Mouse (Mus musculus) kidney, postnatal 36 days (tissue): ENCODE results near the gene Ube2g2.
A peak's percentile ranks its signal among the peaks of the same experiment; 100 is the strongest.

Source experiments
- DNase-seq, 2 experiments: peaks; one replicate each; pipeline ENCODE4 v3.0.0; 2021 to 2022; ENCODE audit warnings: mixed read lengths in 2 of 2

The Ube2g2 gene

DNA sequence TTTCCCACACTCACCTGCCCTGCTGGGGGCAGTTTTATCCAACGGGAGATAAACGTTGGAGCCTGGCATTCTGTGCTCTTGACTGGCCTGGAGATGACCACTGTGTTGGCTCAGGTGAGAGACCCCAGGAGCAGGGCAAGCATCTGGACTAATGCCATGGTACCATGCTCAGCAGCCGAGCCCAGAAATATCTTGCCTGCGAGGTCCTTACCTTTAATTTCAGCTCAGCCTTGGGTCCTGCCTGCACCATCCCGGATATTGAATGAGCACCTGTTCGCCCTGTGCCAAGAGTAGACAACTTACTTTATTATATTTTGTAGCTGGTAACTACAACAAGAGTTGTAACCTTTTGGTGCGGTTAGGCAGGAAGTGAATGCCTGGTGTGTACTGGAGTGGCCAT is 15.2 kb upstream of the Ube2g2 start:
- no peak for DNase-seq

- DNase-seq: peak; percentile 61 to 68
These were observed 14.6 kb upstream of the Ube2g2 start for GRCm38 (mm10) chr10:77607441-77607840.

GRCm38 (mm10) chr10:77608589-77608988 is 13.5 kb upstream of the Ube2g2 start:
- DNase-seq: no peak

GRCm38 (mm10) chr10:77610221-77610961 is 11.7 kb upstream of the Ube2g2 start:
- DNase-seq: no peak

DNA sequence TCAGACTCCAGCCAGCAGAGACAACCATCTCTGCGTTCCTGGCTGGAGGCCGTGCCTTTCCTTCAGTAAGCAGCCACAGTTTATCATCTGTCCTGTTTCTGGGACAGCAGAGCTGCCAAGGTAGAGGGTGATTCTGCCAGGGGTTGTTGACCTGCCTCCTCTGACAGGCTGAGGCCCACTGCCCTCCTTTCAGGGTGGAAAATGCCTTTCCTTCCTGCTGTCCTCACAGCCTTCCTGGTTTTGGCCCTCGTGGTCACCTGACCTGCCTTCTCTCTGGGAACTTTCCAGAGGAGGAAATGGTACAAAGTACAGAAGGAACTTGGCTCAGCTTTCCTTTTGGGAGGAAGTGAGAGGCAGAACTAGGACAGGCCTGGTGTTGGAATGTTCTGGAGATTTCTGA is 8.7 kb upstream of the Ube2g2 start:
- peak; percentile 83 to 93 for DNase-seq

DNA sequence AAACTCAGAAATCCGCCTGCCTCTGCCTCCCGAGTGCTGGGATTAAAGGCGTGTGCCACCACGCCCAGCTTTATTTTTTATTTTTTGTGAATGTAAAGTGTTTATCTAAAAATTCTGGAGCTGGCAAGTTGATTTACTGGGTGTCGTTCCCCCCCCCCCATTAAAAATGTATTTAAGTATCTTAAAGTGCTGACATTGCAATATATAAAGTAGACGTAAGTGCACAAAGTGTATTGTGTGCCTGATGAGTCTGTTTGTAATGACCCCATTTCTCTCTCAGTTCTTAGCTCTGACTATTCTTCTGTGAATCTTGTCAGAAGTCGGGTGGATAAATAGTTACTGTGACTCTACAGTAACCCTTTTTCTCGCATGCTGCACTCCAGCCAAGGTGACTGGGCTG is 6.4 kb upstream of the Ube2g2 start:
- no peak for DNase-seq

- DNase-seq: no peak
These were observed 5.9 kb upstream of the Ube2g2 start for GRCm38 (mm10) chr10:77616166-77616565.

GRCm38 (mm10) chr10:77616926-77617325 is 5.1 kb upstream of the Ube2g2 start:
- peak; percentile 34 to 62 for DNase-seq

DNA sequence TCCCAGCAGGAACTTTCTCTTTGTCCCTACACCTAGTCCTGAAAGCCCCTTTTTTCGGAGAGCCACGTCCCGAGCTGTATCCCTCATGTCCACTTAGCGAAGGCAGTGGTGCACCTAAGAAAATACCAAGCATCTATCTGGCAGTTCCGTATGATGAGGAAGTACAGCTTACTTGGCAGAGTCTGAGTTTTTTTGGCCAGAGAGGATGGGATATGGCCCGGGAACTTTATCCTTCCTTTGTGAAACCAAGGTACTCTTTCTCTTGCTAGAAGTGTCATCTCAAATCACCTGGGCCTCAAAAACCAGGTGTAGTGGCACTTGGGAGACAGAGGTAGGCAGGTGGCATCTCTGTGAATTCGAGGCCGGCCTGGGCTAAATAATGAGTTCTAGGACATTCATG is 529 bp upstream of the Ube2g2 start:
- no peak for DNase-seq

DNA sequence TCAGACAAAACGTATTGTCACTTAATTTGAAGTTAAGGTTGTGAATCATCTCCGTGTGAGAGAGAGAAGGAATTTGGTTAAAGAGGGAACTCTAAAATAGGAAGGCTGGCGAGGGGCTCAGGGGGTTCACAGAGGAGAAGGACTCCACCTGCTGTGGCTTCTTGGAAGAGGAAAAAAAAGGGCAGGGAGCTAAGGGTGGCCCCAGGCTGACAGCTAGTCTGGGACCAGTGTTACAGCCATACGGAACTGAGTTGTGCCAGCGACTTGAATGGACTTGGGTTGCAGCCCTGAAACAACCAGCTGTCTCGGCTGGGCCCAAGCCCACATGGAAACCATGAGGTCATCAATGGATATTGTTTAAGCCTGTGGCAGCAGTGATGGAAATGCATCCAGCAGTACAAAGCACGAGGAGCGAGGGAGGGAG is 1.0 kb downstream of the Ube2g2 start:
- DNase-seq: peak in 1 of 2 experiments; percentile 37

- no peak for DNase-seq
These were observed 1.7 kb downstream of the Ube2g2 start for GRCm38 (mm10) chr10:77623639-77624400.

DNA sequence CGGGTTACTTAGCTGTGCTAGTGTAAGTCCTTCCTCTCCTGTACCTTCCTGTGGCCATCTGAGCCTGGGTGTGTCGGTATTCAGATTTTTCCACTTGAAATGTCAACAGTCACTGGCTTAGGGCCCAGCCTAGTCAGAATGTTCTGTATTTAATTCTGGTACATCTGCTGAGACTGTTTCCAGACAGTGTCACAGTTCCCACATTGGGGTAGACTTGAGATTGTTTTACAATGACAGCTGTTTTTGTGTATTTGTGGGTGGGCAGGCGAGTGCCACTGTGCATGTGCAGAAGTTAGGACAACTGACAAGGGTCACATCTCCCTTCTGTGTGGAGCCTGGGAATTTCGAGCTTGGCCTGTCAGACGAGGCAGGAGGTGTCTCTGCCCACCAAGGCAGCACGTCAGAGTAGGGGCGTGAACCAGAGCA is 2.5 kb downstream of the Ube2g2 start:
- peak; percentile 36 to 64 for DNase-seq

DNA sequence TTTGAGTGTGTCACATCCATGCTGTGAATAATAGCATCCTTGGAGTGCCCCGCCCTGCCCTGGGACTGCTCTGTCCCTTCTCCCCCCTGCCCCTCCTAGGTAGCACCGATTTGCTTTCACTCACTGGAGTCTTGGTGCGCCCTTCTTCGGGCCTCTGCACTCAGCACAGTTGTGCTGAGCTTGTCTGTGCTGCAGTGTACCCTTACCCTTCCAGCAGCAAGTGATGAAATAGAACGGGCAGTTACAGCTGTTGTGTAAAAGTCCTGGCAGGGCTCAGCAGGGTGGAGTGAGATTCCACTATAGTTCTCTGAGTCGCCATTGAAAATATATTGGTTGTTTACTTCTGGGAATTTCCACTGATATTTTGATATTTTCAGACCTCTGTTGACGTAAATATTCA is 4.0 kb downstream of the Ube2g2 start:
- DNase-seq: no peak

GRCm38 (mm10) chr10:77626591-77626990 is 4.5 kb downstream of the Ube2g2 start:
- DNase-seq: no peak

DNA sequence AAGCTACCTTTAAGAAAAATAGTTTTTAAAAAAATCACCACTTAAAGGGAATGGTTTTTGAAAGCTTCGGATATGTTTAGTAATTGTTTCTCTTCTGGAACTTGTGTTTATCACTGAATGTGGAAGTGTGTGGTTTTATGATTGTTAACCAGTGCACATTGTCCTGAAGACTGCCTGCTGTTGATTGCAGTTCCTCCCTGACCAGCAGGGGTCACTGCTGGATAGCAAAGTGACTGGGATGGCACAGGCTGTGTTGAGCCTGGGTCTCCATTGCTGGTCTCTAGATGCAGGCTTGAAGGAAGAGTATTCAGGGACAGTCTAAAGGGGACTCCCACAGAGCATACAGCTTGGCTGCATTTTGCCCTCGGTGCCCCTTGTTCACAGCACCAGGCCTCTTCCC is 5.4 kb downstream of the Ube2g2 start:
- DNase-seq: peak; percentile 82 to 91

DNA sequence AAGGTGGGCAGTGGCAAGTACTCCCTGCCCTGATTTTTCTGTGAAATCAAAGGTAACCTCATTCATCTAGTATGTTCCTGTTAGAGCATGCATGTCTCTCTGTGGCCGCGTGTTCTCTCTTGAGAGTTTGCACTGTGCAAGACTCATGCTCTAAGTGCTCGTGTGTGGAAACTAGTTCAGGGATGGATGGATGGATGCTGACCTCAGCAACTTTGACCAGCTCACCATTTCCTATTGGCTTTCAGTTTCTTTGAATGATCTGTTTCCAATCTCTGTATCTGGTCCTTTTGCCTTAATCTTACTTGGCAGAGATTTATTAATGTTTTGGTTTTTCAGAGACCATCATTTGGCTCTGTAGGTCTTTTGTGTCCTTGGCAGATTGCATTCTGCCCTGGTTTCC is 7.1 kb downstream of the Ube2g2 start:
- DNase-seq: no peak

DNA sequence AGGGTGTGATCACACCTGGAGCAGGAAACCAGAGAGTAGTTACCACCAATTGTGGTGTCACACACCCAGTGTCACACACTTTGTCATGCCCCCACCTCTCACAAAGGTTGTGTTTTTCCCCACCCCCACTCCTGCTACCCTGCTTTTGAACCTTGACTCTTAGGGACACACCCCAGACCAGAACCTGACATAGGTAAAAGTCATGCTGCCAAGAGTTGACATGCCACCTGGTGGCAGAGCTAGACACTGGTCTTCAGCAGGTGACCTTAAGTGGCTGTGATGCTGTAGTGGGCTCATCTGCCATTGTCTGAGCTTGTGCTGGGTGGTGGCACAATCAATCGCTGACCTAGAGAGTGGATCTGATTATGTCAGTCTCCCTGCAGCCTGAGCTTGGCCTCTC is 7.9 kb downstream of the Ube2g2 start:
- DNase-seq: peak; percentile 36 to 50

GRCm38 (mm10) chr10:77634016-77634415 is 11.9 kb downstream of the Ube2g2 start:
- peak in 1 of 2 experiments; percentile 36 for DNase-seq

DNA sequence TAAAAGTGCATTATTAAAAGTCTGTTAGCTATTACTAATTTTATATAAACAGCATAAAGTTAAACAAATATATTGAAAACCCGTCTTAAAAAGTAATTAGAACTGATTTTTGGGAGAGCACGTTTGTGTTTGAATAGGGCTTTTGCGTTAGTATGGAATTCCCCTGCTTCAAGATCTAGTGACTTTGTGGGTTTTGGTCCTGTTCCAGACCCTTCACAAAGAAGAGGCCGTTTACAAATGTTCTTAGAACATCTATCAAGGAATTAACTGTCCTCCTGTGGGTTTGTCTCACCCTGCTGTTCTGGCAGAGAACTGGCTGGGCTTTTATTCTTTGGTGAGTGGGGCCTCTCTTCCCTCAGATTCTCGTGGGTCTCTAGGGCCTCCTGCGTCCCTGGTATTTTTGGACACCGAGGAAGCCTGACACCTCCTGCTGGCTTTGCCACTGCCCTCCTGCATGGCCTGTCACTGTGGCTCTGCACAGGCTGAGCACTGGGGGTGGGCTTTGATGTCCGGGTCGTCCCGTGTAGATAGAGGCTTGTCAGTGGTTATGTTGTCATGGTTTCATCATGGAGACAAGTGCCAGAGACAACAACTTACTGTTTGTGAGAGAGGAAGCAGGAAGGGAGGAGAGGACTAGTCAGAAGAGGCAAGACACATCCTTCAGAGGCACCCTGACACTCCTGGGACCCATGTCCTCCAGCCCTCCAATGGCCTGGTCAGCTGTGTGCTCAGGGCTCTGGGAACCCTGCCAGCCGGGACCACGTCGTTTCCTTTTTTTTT is 12.6 kb downstream of the Ube2g2 start:
- DNase-seq: peak; percentile 51 to 58

- no peak for DNase-seq
These were observed 14.3 kb downstream of the Ube2g2 start for GRCm38 (mm10) chr10:77636234-77636922.

DNA sequence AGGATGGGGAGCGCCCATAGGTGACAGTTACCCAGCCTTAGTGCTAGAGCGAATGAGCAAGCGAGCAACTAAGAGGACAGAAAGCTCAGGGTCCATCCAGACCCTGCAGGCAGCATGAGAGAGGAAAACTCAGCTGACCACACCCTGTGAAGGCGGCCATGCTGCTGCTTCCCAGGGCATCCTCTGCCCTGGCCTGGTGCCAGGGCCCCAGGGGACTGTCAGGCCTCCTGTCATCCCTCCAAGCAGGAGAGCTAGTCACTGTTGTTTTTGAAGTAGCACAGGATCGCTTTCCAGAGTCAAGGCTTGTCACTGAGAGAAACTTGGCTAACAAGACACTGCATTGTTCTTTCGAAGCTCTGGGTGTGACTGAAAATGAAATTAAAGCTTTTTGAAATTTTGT is 16.9 kb downstream of the Ube2g2 start:
- DNase-seq: peak; percentile 64 to 68

GRCm38 (mm10) chr10:77643160-77643559 is 21.1 kb downstream of the Ube2g2 start:
- peak in 1 of 2 experiments; percentile 39 for DNase-seq

DNA sequence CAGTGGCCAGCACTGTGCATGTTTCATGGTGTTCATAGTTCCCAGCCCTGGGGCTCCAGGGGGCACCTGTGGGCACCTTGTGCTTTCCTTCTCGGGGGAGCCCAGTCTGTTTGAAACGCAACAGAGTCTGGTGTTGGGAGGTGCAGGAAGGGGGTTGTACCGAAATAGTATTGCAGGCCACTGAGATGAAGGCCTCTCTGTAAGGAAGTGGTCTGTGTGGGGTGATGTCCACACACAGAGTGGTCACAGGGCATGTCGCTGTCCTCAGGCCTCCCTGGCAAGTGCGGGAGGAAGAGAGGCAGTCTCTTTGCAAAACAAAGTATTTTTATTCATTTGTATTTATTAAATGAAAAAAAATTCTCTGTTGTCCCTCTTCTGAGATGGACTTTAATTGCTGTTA is 23.5 kb downstream of the Ube2g2 start:
- no peak for DNase-seq
